19 mouse cellular contexts compared by ENCODE assay signal in genomic region chr1:155283808-155284207, GRCm38 (mm10). TPM values are rescaled to one million over a fixed set of nuclear protein-coding genes. Genes with fewer than 3 reads are reported as not detected.
"Had no signal": no experiment of that assay in that cellular context is flagged by ENCODE, and none has a peak within 500 bp of the region (broad histone marks: within the 10 kb centered on the region; RNA-seq: fewer than 3 reads in every experiment).

No protein-coding gene starts in this region.

- H3K27ac ChIP-seq: kidney, embryonic 15.5 days; limb, embryonic 12.5 days; limb, embryonic 15.5 days; liver, embryonic 14.5 days; macrophage; stomach, postnatal 0 days had no signal

- H3K9ac ChIP-seq: kidney, embryonic 15.5 days; limb, embryonic 12.5 days; limb, embryonic 15.5 days; liver, embryonic 14.5 days; liver, postnatal 0 days; lung, embryonic 14.5 days had no signal

- H3K9me3 ChIP-seq: kidney, embryonic 15.5 days; limb, embryonic 12.5 days; limb, embryonic 15.5 days had no signal

- H3K27me3 ChIP-seq: kidney, embryonic 15.5 days; limb, embryonic 12.5 days; limb, embryonic 15.5 days had no signal

- DNase-seq: kidney, adult 2 months; kidney, postnatal 10 days; kidney, postnatal 36 days; left cerebral cortex, postnatal 4 days; liver, postnatal 0 days; lung, embryonic 14.5 days; midbrain, embryonic 14.5 days; right cerebral cortex, postnatal 14 days; right cerebral cortex, postnatal 4 days; spleen, adult 18-20 months; thymus, postnatal 25 days had no signal

- H3K4me3 ChIP-seq: kidney, embryonic 15.5 days; limb, embryonic 12.5 days; limb, embryonic 15.5 days had no signal

- ATAC-seq: liver, postnatal 0 days; lung, postnatal 0 days had no signal

RNA-seq across cellular contexts. Expression of gene BC034090, which starts 39.6 kb away (rescaled TPM):
- total RNA-seq: megakaryocyte-erythroid progenitor cell, adult 5-6 weeks had no signal
- polyA plus RNA-seq: macrophage had no signal
